In the genomic region with DNA sequence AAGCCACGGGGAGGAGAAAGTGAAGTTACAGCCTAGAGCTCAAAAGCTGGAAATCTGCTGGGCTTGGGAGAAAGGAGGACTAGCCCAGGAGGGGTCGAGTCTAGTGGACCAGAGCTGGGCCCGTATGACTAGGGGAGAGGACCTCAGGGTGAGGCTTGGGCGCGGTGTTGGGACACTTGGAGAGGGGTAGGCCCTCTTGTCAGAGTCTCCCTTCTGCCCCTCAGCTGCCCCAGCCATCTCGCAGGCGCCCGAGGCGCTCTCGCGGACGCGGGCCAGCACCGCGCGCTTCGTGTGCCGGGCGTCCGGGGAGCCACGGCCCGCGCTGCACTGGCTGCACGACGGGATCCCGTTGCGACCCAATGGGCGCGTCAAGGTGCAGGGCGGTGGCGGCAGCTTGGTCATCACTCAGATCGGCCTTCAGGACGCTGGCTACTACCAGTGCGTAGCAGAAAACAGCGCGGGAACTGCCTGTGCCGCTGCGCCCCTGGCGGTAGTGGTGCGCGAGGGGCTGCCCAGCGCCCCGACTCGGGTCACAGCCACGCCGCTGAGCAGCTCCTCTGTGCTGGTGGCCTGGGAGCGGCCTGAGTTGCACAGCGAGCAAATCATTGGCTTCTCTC, we compare ENCODE assay signal across 8 mouse cellular contexts. TPM values are rescaled to one million over a fixed set of nuclear protein-coding genes. Genes with fewer than 3 reads are reported as not detected.
A peak's percentile ranks its signal among the peaks of the same experiment; 100 is the strongest.
DNase-seq lines count a peak whose midpoint lies in the region; ATAC-seq and TF ChIP-seq lines count a peak whose summit lies in the region.

No protein-coding gene starts in this region.

- TF ChIP-seq CTCF in spleen, adult 2 months (IDR thresholded peaks at IDR 0.05; ENCODE audit: extremely low read depth, insufficient read depth, insufficient read length, insufficient replicate concordance): peak; percentile 44; the same call in 1 of the 2 replicates

- H3K4me2 ChIP-seq in heart, embryonic 16.5 days (ENCODE audit: low read depth, low read length): peak overlapping the region; percentile 92

- peak in 1 of 2 experiments; percentile 42 for DNase-seq in spleen, adult 2 months (ENCODE audit: low read depth in 1 of 2, low spot score in 2 of 2)
- DNase-seq in spleen, adult 12 weeks (ENCODE audit: low spot score): no peak
- DNase-seq in cerebellum, postnatal 36 days: peak; percentile 49 to 61
- peak; percentile 35 to 80 for DNase-seq in kidney, postnatal 36 days
- DNase-seq in thymus, postnatal 0 days (ENCODE audit: low spot score): peak; percentile 34

- H3K27me3 ChIP-seq in spleen, adult 2 months (ENCODE audit: control insufficient read depth, insufficient read depth, low read length): no peaks in the 10 kb centered on the region
- peaks cover 12% of the 10 kb centered on the region for H3K27me3 ChIP-seq in heart, embryonic 16.5 days (ENCODE audit: control insufficient read depth, insufficient read depth, low read length)

- H3K4me1 ChIP-seq in spleen, adult 2 months (ENCODE audit: control insufficient read depth, insufficient read depth, insufficient read length): peaks cover 2% of the 10 kb centered on the region; the same call in 1 of the 2 replicates
- peaks cover 5% of the 10 kb centered on the region; the same call in 1 of the 2 replicates for H3K4me1 ChIP-seq in heart, embryonic 16.5 days (ENCODE audit: control insufficient read depth, insufficient read depth, low read length)

- 12% methylated on average over 48 of the region's 48 CpGs for WGBS in spleen, adult 2 months
- WGBS in heart, embryonic 16.5 days: 7% methylated on average over 48 of the region's 48 CpGs

- peak; percentile 16; the same call in 1 of the 2 replicates for ATAC-seq in heart, embryonic 16.5 days (replicated peaks; ENCODE audit: extremely low read depth, insufficient read depth, low FRiP score)
- ATAC-seq in megakaryocyte-erythroid progenitor cell, adult 5-6 weeks (replicated peaks; ENCODE audit: low FRiP score, low TSS enrichment, poor library complexity, severe bottlenecking): peak; percentile 72
- no peak for ATAC-seq in erythroid progenitor cell, adult 5-6 weeks (replicated peaks; ENCODE audit: low FRiP score, poor library complexity, severe bottlenecking)

- no peaks in the 10 kb centered on the region for H3K9me3 ChIP-seq in heart, embryonic 16.5 days (replicated peaks; ENCODE audit: control insufficient read depth, low read length)

- no peaks in the 10 kb centered on the region for H3K36me3 ChIP-seq in spleen, adult 2 months (ENCODE audit: control insufficient read depth, insufficient read depth, low read length)
- peaks cover 3% of the 10 kb centered on the region; the same call in 1 of the 2 replicates for H3K36me3 ChIP-seq in heart, embryonic 16.5 days (ENCODE audit: control insufficient read depth, insufficient read depth)

- TF ChIP-seq POLR2A in spleen, adult 2 months (IDR thresholded peaks at IDR 0.05; ENCODE audit: low read depth, low read length): no peak

- peak overlapping the region; percentile 45; the same call in 1 of the 2 replicates for H3K4me3 ChIP-seq in spleen, adult 2 months (ENCODE audit: extremely low read depth, insufficient read depth, insufficient read length)
- H3K4me3 ChIP-seq in heart, embryonic 16.5 days (ENCODE audit: low read length): peak overlapping the region; percentile 51

- peak overlapping the region; percentile 69 for H3K9ac ChIP-seq in heart, embryonic 16.5 days (ENCODE audit: low read length)

- H3K27ac ChIP-seq in spleen, adult 2 months (ENCODE audit: insufficient read depth, low read length): no peak overlapping the region
- H3K27ac ChIP-seq in heart, embryonic 16.5 days (ENCODE audit: low read length): no peak overlapping the region

RNA-seq across cellular contexts. Expression of gene Igdcc3, which starts 17.3 kb away (rescaled TPM):
- 0.27 and 0.30 TPM in 2 replicates for polyA plus RNA-seq in spleen, adult 2 months (2012; rRNA removed)
- 0.17 and 0.30 TPM in 2 replicates for polyA plus RNA-seq in heart, embryonic 16.5 days (2015; fragmentation: Nextera tagmentation; extraction: Ambion mirVana)
- total RNA-seq in megakaryocyte-erythroid progenitor cell, adult 5-6 weeks (2014; fragmentation: Nextera tagmentation): not detected in 2 replicates
- total RNA-seq in megakaryocyte-erythroid progenitor cell, adult 5-6 weeks (2017): not detected in 2 replicates
- polyA plus RNA-seq in thymus, postnatal 0 days (2015; fragmentation: Nextera tagmentation; extraction: Ambion mirVana): 0.09 TPM in 1 of 2 replicates, not detected in the other
- total RNA-seq in erythroid progenitor cell, adult 5-6 weeks (2015; ENCODE audit: low replicate concordance): not detected in 2 replicates
- total RNA-seq in erythroid progenitor cell, adult 5-6 weeks (2017; ENCODE audit: low replicate concordance): not detected in 2 replicates

RNA-seq across cellular contexts. Expression of gene Igdcc4, which starts 22.4 kb away (rescaled TPM):
- polyA plus RNA-seq in spleen, adult 2 months (2012; rRNA removed): 1.4 and 1.9 TPM in 2 replicates
- 8.1 and 10.8 TPM in 2 replicates for polyA plus RNA-seq in heart, embryonic 16.5 days (2015; fragmentation: Nextera tagmentation; extraction: Ambion mirVana)
- 0.35 TPM in 1 of 2 replicates, not detected in the other for total RNA-seq in megakaryocyte-erythroid progenitor cell, adult 5-6 weeks (2014; fragmentation: Nextera tagmentation)
- total RNA-seq in megakaryocyte-erythroid progenitor cell, adult 5-6 weeks (2017): 0.42 TPM in 1 of 2 replicates, not detected in the other
- polyA plus RNA-seq in thymus, postnatal 0 days (2015; fragmentation: Nextera tagmentation; extraction: Ambion mirVana): 4.9 and 5.0 TPM in 2 replicates
- total RNA-seq in erythroid progenitor cell, adult 5-6 weeks (2015; ENCODE audit: low replicate concordance): not detected in 2 replicates
- not detected in 2 replicates for total RNA-seq in erythroid progenitor cell, adult 5-6 weeks (2017; ENCODE audit: low replicate concordance)
